Mouse (Mus musculus) lung, embryonic 15.5 days (tissue): ENCODE results near the gene Gpatch8. TPM values are rescaled to one million over a fixed set of nuclear protein-coding genes. Genes with fewer than 3 reads are reported as not detected.
A peak's percentile ranks its signal among the peaks of the same experiment; 100 is the strongest.

Source experiments
- ATAC-seq: fragments of 200-750 bp; cut with Nextera tagmentation; 2 replicates; pipeline ENCODE4 v1.8.0; 2017; ENCODE audit warnings: moderate number of reproducible peaks, borderline replicate concordance; ENCODE audit not compliant: low FRiP score, low TSS enrichment; ENCODE audit errors: extremely low read depth
- H3K27ac ChIP-seq: fragments of 300-500 bp; sonication (generic); 2 replicates; pipeline ENCODE4 v1.5.1; 2015; ENCODE audit warnings: moderate library complexity, mild to moderate bottlenecking, inconsistent platforms
- H3K27me3 ChIP-seq: fragments of 300-500 bp; sonication (generic); 2 replicates; pipeline ENCODE4 v1.6.1; 2015; ENCODE audit warnings: inconsistent platforms
- H3K36me3 ChIP-seq: fragments of 300-500 bp; sonication (generic); 2 replicates; pipeline ENCODE4 v1.6.1; 2015; ENCODE audit warnings: inconsistent platforms
- H3K4me1 ChIP-seq: fragments of 300-500 bp; sonication (generic); 2 replicates; pipeline ENCODE4 v1.6.1; 2015; ENCODE audit warnings: inconsistent platforms
- H3K4me2 ChIP-seq: fragments of 300-500 bp; sonication (generic); 2 replicates; pipeline ENCODE4 v1.6.1; 2015; ENCODE audit warnings: inconsistent platforms, mild to moderate bottlenecking, moderate library complexity
- H3K4me3 ChIP-seq: fragments of 300-500 bp; sonication (generic); 2 replicates; pipeline ENCODE4 v1.5.1; 2015; ENCODE audit warnings: mild to moderate bottlenecking, inconsistent platforms
- H3K9ac ChIP-seq: fragments of 300-500 bp; sonication (generic); 2 replicates; pipeline ENCODE4 v1.6.1; 2015; ENCODE audit warnings: inconsistent platforms
- H3K9me3 ChIP-seq: fragments of 300-500 bp; sonication (generic); 2 replicates; pipeline ENCODE4 v1.6.1; 2016; ENCODE audit warnings: inconsistent platforms
- WGBS: fragments of 180-500 bp; shearing (Covaris S2); methylation state at CpG from one replicate; pipeline ENCODE4 v1.1.7; 2015; 5-methylcytosine and 5-hydroxymethylcytosine counted together
- polyA plus RNA-seq: library from polyadenylated mRNA; unstranded; fragments of >200 nt; fragmentation: Nextera tagmentation; extraction: Ambion mirVana; gene quantifications from 2 replicates; pipeline ENCODE4 v1.2.1, GENCODE M21; 2015

The Gpatch8 gene
- polyA plus RNA-seq, 1 experiment from 2014 or later = 49.7 TPM

- H3K27me3 ChIP-seq = no peaks in the 10 kb centered on the region; the same call in 1 of the 2 replicates
- H3K9me3 ChIP-seq = no peaks in the 10 kb centered on the region
- 15% methylated on average over 7 of the region's 7 CpGs for WGBS
- peak overlapping the region; percentile 92 for H3K27ac ChIP-seq
- peak; percentile 45 for ATAC-seq
- H3K4me1 ChIP-seq = peaks cover 56% of the 10 kb centered on the region
- peaks cover 17% of the 10 kb centered on the region for H3K36me3 ChIP-seq
- peak overlapping the region; percentile 96 for H3K4me3 ChIP-seq
- peak overlapping the region; percentile 98; the same call in 1 of the 2 replicates for H3K9ac ChIP-seq
- H3K4me2 ChIP-seq = peak overlapping the region; percentile 91
Measured at GRCm38 (mm10) chr11:102445891-102446361, 110.3 kb downstream of the Gpatch8 start.

- Histone ChIP-seq H3K9me3 (no peaks in the 10 kb centered on the region), H3K36me3 (peaks cover 20% of the 10 kb centered on the region), H3K4me3 (peak overlapping the region; percentile 96), H3K27ac (peak overlapping the region; percentile 92), H3K4me1 (peaks cover 56% of the 10 kb centered on the region), H3K27me3 (no peaks in the 10 kb centered on the region; the same call in 1 of the 2 replicates), H3K4me2 (peak overlapping the region; percentile 91), H3K9ac (0 out of 2 replicates have a peak overlapping the region, but pooled peaks have one; percentile 17)
- peak; percentile 20; the same call in 1 of the 2 replicates for ATAC-seq
- WGBS = 16% methylated on average over 10 of the region's 10 CpGs
Measured at GRCm38 (mm10) chr11:102445264-102445890, 110.8 kb downstream of the Gpatch8 start.

GRCm38 (mm10) chr11:102444781-102445180 lies 111.4 kb downstream of the Gpatch8 start:
- Histone ChIP-seq H3K27ac (peak overlapping the region; percentile 92; the same call in 1 of the 2 replicates), H3K9ac (no peak overlapping the region), H3K36me3 (peaks cover 26% of the 10 kb centered on the region), H3K4me3 (no peak overlapping the region), H3K9me3 (no peaks in the 10 kb centered on the region), H3K27me3 (peaks cover under 1% of the 10 kb centered on the region; the same call in 1 of the 2 replicates), H3K4me1 (peaks cover 53% of the 10 kb centered on the region), H3K4me2 (peak overlapping the region; percentile 91)
- no peak for ATAC-seq
- WGBS = 13% methylated on average over 6 of the region's 6 CpGs

- no peak overlapping the region for H3K27ac ChIP-seq
- H3K9me3 ChIP-seq = no peaks in the 10 kb centered on the region
- H3K36me3 ChIP-seq = peaks cover 31% of the 10 kb centered on the region
- 72% methylated on average over 3 of the region's 3 CpGs for WGBS
- H3K4me2 ChIP-seq = no peak overlapping the region
- H3K4me1 ChIP-seq = peaks cover 49% of the 10 kb centered on the region
- ATAC-seq = no peak
- no peak overlapping the region for H3K4me3 ChIP-seq
- H3K27me3 ChIP-seq = peaks cover 5% of the 10 kb centered on the region; the same call in 1 of the 2 replicates
- H3K9ac ChIP-seq = no peak overlapping the region
Measured at GRCm38 (mm10) chr11:102444321-102444720, 111.9 kb downstream of the Gpatch8 start.

GRCm38 (mm10) chr11:102443740-102444139 lies 112.5 kb downstream of the Gpatch8 start:
- WGBS = 68% methylated on average over 11 of the region's 12 CpGs
- no peak overlapping the region for H3K4me2 ChIP-seq
- ATAC-seq = no peak

GRCm38 (mm10) chr11:102442089-102442488 lies 114.1 kb downstream of the Gpatch8 start:
- no peak overlapping the region for H3K9ac ChIP-seq
- no peak overlapping the region for H3K4me2 ChIP-seq
- ATAC-seq = no peak
- H3K27me3 ChIP-seq = 0 out of 2 replicates have a peak, but pooled peaks cover 8% of the 10 kb centered on the region
- no peak overlapping the region for H3K4me3 ChIP-seq
- peaks cover 49% of the 10 kb centered on the region for H3K4me1 ChIP-seq
- no peaks in the 10 kb centered on the region for H3K9me3 ChIP-seq
- H3K36me3 ChIP-seq = peaks cover 45% of the 10 kb centered on the region
- H3K27ac ChIP-seq = no peak overlapping the region
- 90% methylated on average over 6 of the region's 6 CpGs for WGBS

More at GRCm38 (mm10) chr11:102443740-102444139, 112.5 kb downstream of the Gpatch8 start:
- H3K9me3 ChIP-seq = no peaks in the 10 kb centered on the region
- 0 out of 2 replicates have a peak, but pooled peaks cover 8% of the 10 kb centered on the region for H3K27me3 ChIP-seq
- no peak overlapping the region for H3K4me3 ChIP-seq
- peaks cover 44% of the 10 kb centered on the region for H3K4me1 ChIP-seq
- no peak overlapping the region for H3K9ac ChIP-seq
- H3K27ac ChIP-seq = no peak overlapping the region
- H3K36me3 ChIP-seq = peaks cover 37% of the 10 kb centered on the region

- Histone ChIP-seq H3K27ac (no peak overlapping the region), H3K9me3 (no peaks in the 10 kb centered on the region), H3K27me3 (0 out of 2 replicates have a peak, but pooled peaks cover 8% of the 10 kb centered on the region), H3K4me2 (no peak overlapping the region), H3K4me3 (no peak overlapping the region), H3K9ac (no peak overlapping the region), H3K4me1 (peaks cover 50% of the 10 kb centered on the region), H3K36me3 (peaks cover 49% of the 10 kb centered on the region)
- WGBS = 80% methylated on average over 3 of the region's 3 CpGs
- ATAC-seq = no peak
Measured at GRCm38 (mm10) chr11:102441434-102441833, 114.8 kb downstream of the Gpatch8 start.

- Histone ChIP-seq H3K4me3 (no peak overlapping the region), H3K4me2 (no peak overlapping the region), H3K9me3 (no peaks in the 10 kb centered on the region), H3K36me3 (peaks cover 60% of the 10 kb centered on the region), H3K9ac (no peak overlapping the region), H3K4me1 (peaks cover 38% of the 10 kb centered on the region), H3K27me3 (0 out of 2 replicates have a peak, but pooled peaks cover 8% of the 10 kb centered on the region), H3K27ac (no peak overlapping the region)
- WGBS = 88% methylated on average over 8 of the region's 8 CpGs
- ATAC-seq = no peak
Measured at GRCm38 (mm10) chr11:102440255-102440654, 115.9 kb downstream of the Gpatch8 start.

- no peak for ATAC-seq
Measured at GRCm38 (mm10) chr11:102439093-102440082, 116.8 kb downstream of the Gpatch8 start.

GRCm38 (mm10) chr11:102438212-102439092 lies 117.7 kb downstream of the Gpatch8 start:
- H3K4me3 ChIP-seq = peak overlapping the region; percentile 39
- ATAC-seq = peak; percentile 32; the same call in 1 of the 2 replicates
- peak overlapping the region; percentile 84 for H3K4me2 ChIP-seq
- H3K36me3 ChIP-seq = peaks cover 68% of the 10 kb centered on the region
- no peaks in the 10 kb centered on the region for H3K9me3 ChIP-seq
- H3K9ac ChIP-seq = peak overlapping the region; percentile 38
- H3K27ac ChIP-seq = no peak overlapping the region
- WGBS = 14% methylated on average over 77 of the region's 77 CpGs
- H3K27me3 ChIP-seq = 0 out of 2 replicates have a peak, but pooled peaks cover 8% of the 10 kb centered on the region
- peaks cover 24% of the 10 kb centered on the region for H3K4me1 ChIP-seq

More at GRCm38 (mm10) chr11:102439093-102440082, 116.8 kb downstream of the Gpatch8 start:
- Histone ChIP-seq H3K27ac (no peak overlapping the region), H3K9ac (no peak overlapping the region), H3K4me3 (no peak overlapping the region), H3K9me3 (no peaks in the 10 kb centered on the region), H3K27me3 (0 out of 2 replicates have a peak, but pooled peaks cover 8% of the 10 kb centered on the region), H3K4me2 (no peak overlapping the region), H3K4me1 (peaks cover 29% of the 10 kb centered on the region), H3K36me3 (peaks cover 68% of the 10 kb centered on the region)
- WGBS = 78% methylated on average over 14 of the region's 14 CpGs
